Mouse (Mus musculus): ENCODE measurements around the gene Aym1. TPM values are rescaled to one million over a fixed set of nuclear protein-coding genes. Genes with fewer than 3 reads are reported as not detected.
"Not testable (repeated sequence)": the region's sequence is repeated elsewhere in the genome, so short reads cannot be mapped to it uniquely, and the experiment has no call there.

The Aym1 gene
- polyA plus RNA-seq, 1 experiment from 2014 or later = not detected

DNA sequence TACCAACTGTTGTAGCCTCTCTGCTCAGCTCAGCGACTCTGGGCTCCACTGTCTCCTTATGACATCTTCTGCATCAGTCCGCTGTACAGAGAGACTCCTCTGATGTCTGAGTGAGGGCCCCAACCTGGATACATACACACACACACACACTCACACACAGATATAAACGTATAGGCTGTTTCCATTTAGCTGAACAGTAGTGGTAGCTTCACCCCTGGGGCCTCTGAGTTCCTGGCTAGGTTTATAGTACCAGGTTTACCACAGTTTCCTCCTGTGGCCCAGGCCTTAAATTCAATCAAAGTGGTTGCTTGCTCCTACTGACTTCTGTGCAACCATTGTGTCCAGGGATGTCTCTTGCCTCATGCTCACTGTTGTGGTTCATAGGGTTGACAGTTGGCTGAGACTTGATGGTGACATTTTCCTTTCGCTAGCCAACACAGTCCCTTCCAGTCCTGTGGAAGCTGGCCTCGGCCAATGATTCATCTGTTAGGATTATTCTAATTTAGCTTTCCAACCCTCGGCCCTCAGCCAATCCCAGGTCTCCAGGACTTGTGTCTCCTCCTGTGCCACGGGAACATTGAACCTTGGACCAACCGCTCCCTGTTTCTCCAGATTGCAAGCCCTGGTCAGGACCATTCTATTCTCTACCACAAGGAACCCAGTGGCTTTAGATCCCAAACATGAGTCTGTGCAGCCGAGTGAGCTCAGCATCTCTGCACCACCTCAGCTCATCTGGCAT lies 5.3 kb downstream of the Aym1 start:
- Histone ChIP-seq H3K4me3 (ENCODE audit: low read depth, low read length) (no peak overlapping the region), H3K9ac (ENCODE audit: low read depth, low read length) (no peak overlapping the region), H3K36me3 (ENCODE audit: control insufficient read depth, insufficient read depth, low read length) (no peaks in the 10 kb centered on the region), H3K4me2 (ENCODE audit: low read depth, low read length) (no peak overlapping the region), H3K27me3 (replicated peaks; ENCODE audit: control insufficient read depth, insufficient read depth, low read length) (no peaks in the 10 kb centered on the region; the same call in 1 of the 2 replicates), H3K27ac (replicated peaks; ENCODE audit: low read depth, low read length) (no peak overlapping the region), H3K9me3 (ENCODE audit: control insufficient read depth, low read length) (no peaks in the 10 kb centered on the region), H3K4me1 (ENCODE audit: control insufficient read depth, insufficient read depth, low read length) (peaks cover 12% of the 10 kb centered on the region; the same call in 1 of the 2 replicates)
- DNase-seq (ENCODE audit: low spot score) = no peak
- no peak for ATAC-seq (ENCODE audit: low read depth)
- WGBS = 80% methylated on average over 9 of the region's 9 CpGs

DNA sequence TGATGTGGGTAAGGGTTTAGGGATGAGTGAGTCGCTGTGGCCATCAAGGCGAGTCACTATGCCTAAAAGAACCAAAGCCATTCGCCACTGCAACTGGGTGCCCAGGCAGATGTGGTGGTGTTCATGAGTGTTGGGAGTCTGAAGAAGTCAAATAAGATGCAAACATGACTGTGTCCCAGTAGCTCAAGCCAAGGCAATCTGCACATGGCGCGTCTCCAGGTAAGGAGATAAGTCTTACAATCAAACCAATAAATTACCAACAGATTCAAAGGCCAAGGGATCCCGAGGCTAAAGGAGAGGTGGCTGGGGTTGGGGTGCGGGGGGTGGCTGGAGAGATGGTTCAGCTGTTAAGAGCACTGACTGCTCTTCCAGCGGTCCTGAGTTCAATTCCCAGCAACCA lies 6.1 kb downstream of the Aym1 start:
- 85% methylated on average over 8 of the region's 8 CpGs for WGBS
- no peak overlapping the region for H3K9ac ChIP-seq (ENCODE audit: low read depth, low read length)
- no peak overlapping the region for H3K4me2 ChIP-seq (ENCODE audit: low read depth, low read length)
- H3K27me3 ChIP-seq (replicated peaks; ENCODE audit: control insufficient read depth, insufficient read depth, low read length) = no peaks in the 10 kb centered on the region; the same call in 1 of the 2 replicates
- DNase-seq (ENCODE audit: low spot score) = no peak
- no peak overlapping the region for H3K27ac ChIP-seq (replicated peaks; ENCODE audit: low read depth, low read length)
- H3K9me3 ChIP-seq (ENCODE audit: control insufficient read depth, low read length) = no peaks in the 10 kb centered on the region
- no peak overlapping the region for H3K4me3 ChIP-seq (ENCODE audit: low read depth, low read length)
- ATAC-seq (ENCODE audit: low read depth) = no peak
- peaks cover 7% of the 10 kb centered on the region; the same call in 1 of the 2 replicates for H3K4me1 ChIP-seq (ENCODE audit: control insufficient read depth, insufficient read depth, low read length)
- H3K36me3 ChIP-seq (ENCODE audit: control insufficient read depth, insufficient read depth, low read length) = no peaks in the 10 kb centered on the region

DNA sequence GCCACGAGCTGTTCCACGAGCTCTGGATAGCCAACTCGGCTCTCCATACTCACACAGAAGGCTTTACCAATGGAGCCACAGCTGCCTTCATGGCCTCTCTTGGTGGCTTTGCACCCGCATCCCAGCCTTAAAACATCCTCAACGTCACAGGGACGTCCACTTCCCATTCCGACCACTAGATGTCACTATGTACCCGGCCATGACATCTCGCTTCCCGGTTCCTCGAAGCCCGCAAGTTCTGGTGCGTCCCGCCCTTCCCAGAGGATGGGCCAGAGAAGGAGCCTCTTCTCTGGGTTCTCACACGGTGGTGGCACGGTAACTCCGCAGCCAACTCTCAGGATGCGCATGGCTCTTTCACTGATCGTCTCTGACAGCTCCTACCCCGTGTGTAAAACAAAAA lies 8.8 kb downstream of the Aym1 start:
- Histone ChIP-seq H3K27ac (replicated peaks; ENCODE audit: low read depth, low read length) (no peak overlapping the region), H3K4me2 (ENCODE audit: low read depth, low read length) (no peak overlapping the region), H3K4me1 (ENCODE audit: control insufficient read depth, insufficient read depth, low read length) (no peaks in the 10 kb centered on the region), H3K27me3 (replicated peaks; ENCODE audit: control insufficient read depth, insufficient read depth, low read length) (no peaks in the 10 kb centered on the region; the same call in 1 of the 2 replicates), H3K9ac (ENCODE audit: low read depth, low read length) (no peak overlapping the region), H3K4me3 (ENCODE audit: low read depth, low read length) (no peak overlapping the region), H3K36me3 (ENCODE audit: control insufficient read depth, insufficient read depth, low read length) (no peaks in the 10 kb centered on the region), H3K9me3 (ENCODE audit: control insufficient read depth, low read length) (no peaks in the 10 kb centered on the region)
- WGBS = 4% methylated on average over 20 of the region's 20 CpGs
- DNase-seq (ENCODE audit: low spot score) (peak; percentile 66), ATAC-seq (ENCODE audit: low read depth) (0 out of 2 replicates have a peak, but pooled peaks have one; percentile 44)

DNA sequence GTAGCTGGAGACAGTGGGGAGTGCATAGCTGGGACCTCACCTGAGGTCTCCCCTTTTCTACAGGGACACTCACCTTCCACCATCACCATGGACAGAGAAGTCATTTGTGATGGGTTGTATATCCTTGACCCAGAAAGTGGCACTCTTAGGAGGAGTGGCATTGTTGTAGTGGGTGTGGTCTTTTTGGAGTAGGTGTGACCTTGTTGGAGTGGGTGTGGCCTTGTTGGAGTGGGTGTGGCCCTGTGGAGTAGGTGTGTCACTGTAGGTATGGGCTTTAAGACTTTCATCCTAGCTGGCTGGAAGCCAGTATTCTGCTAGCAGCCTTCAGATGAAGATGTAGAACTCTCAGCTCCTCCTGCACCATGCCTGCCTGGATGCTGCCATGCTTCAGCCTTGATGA lies 10.6 kb downstream of the Aym1 start:
- not testable (repeated sequence) for DNase-seq (ENCODE audit: low spot score); H3K4me2 ChIP-seq (ENCODE audit: low read depth, low read length); H3K36me3 ChIP-seq (ENCODE audit: control insufficient read depth, insufficient read depth, low read length); H3K9me3 ChIP-seq (ENCODE audit: control insufficient read depth, low read length); H3K27ac ChIP-seq (replicated peaks; ENCODE audit: low read depth, low read length); H3K4me1 ChIP-seq (ENCODE audit: control insufficient read depth, insufficient read depth, low read length); ATAC-seq (ENCODE audit: low read depth); H3K4me3 ChIP-seq (ENCODE audit: low read depth, low read length); H3K27me3 ChIP-seq (replicated peaks; ENCODE audit: control insufficient read depth, insufficient read depth, low read length); H3K9ac ChIP-seq (ENCODE audit: low read depth, low read length)

DNA sequence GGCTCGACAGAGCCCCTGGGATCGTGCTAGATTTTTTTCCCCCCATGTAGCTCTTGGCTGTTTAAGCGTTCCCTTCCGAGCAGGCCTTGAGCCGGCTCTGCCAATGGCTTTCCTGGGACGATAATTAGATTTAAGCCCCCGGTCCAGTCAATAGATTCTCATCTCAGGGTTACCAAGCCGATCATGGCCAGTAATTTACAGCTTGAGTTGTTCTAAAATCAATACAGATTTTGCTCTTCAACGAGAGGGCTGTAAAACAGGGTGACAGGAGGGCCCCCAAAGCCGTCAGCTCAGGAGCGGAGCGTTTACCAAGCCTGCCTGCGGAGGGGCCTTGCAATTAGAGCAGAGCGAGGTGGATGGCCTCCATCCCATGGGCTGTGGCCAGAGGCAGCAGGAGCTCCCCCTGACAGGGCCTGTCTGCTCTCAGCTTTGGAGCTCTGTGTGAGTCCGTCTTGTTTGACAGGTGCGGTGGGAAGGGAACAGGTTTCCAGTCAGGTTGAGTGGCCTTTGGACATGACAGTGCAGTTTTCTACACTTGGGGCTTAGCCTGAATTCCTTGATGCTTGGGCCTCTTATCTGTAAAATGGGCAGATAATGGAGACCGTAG lies 12.3 kb downstream of the Aym1 start:
- 80% methylated on average over 17 of the region's 17 CpGs for WGBS
- Histone ChIP-seq H3K4me3 (ENCODE audit: low read depth, low read length) (no peak overlapping the region), H3K27me3 (replicated peaks; ENCODE audit: control insufficient read depth, insufficient read depth, low read length) (no peaks in the 10 kb centered on the region; the same call in 1 of the 2 replicates), H3K9me3 (ENCODE audit: control insufficient read depth, low read length) (no peaks in the 10 kb centered on the region), H3K9ac (ENCODE audit: low read depth, low read length) (no peak overlapping the region), H3K27ac (replicated peaks; ENCODE audit: low read depth, low read length) (no peak overlapping the region), H3K4me2 (ENCODE audit: low read depth, low read length) (no peak overlapping the region), H3K4me1 (ENCODE audit: control insufficient read depth, insufficient read depth, low read length) (peaks cover 6% of the 10 kb centered on the region; the same call in 1 of the 2 replicates), H3K36me3 (ENCODE audit: control insufficient read depth, insufficient read depth, low read length) (no peaks in the 10 kb centered on the region)
- ATAC-seq (ENCODE audit: low read depth) = no peak
- DNase-seq (ENCODE audit: low spot score) = no peak

DNA sequence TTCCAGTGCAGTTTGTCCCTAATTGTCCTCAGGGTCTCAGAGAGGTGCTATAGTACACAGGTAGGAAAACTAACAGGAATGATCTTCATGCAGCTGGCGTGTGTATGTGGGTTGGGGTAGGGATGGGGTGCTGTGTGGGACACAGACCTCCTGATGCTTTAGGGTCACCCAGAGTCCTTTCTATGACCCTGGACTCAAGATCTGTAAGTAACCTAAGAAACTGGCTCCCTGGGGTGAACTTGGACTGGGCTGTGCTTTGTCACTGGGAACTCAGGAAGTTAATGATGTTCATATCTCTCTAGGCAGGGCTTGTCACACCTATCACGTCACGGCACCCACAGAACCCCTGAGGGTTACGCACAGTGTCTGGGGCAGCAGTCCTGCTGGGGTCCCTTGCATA lies 15.4 kb downstream of the Aym1 start:
- Histone ChIP-seq H3K27ac (replicated peaks; ENCODE audit: low read depth, low read length) (no peak overlapping the region), H3K9ac (ENCODE audit: low read depth, low read length) (no peak overlapping the region), H3K4me2 (ENCODE audit: low read depth, low read length) (no peak overlapping the region), H3K9me3 (ENCODE audit: control insufficient read depth, low read length) (no peaks in the 10 kb centered on the region), H3K4me1 (ENCODE audit: control insufficient read depth, insufficient read depth, low read length) (peaks cover 6% of the 10 kb centered on the region; the same call in 1 of the 2 replicates), H3K27me3 (replicated peaks; ENCODE audit: control insufficient read depth, insufficient read depth, low read length) (no peaks in the 10 kb centered on the region), H3K4me3 (ENCODE audit: low read depth, low read length) (no peak overlapping the region), H3K36me3 (ENCODE audit: control insufficient read depth, insufficient read depth, low read length) (no peaks in the 10 kb centered on the region)
- no peak for DNase-seq (ENCODE audit: low spot score)
- 59% methylated on average over 4 of the region's 4 CpGs for WGBS
- ATAC-seq (ENCODE audit: low read depth) = no peak

DNA sequence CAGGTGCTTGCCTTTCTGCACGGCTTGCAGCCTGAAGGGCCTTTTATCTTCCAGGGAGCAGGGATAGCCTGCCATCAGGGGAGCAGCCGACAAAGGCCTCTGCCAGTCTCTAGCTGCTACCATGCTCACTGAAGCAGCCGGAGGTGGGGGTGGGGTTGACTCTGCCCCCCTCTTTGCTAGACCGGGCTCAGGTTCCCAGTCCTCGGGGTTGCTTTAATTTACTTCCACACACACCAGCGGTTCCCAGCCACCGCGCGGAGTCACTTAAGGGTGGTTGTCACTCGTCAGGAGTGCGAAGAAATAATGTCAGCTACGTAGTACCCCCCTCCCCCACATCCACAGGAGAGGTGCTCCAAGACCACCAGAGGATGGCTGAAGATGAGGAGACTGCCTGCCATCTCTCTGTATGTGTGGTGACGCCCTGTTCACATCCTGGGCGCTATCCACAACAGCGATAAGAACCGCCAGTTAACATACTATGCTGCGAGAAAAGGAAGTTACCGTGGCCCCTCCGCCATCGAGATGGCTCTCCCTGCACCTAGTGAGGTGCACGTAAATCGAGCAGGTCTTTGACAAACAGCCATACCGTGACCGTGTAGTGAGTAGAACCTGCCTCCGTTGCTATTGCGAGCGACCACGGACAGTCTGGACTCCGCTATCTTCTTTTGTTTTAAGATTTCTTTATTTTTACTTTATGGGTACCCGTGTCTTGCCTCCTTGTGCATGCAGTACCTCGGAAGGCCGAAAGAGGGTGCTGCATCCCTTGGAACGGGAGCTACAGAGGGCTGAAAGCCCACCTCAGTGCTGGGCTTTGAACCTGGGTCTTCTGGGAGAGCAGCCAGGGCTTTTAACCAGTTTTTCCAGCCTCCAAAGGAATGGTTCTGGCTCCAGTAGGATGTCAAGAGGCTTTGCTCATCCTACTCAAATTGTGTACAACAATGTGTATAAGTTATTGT lies 16.2 kb downstream of the Aym1 start:
- no peaks in the 10 kb centered on the region for H3K27me3 ChIP-seq (replicated peaks; ENCODE audit: control insufficient read depth, insufficient read depth, low read length)

DNA sequence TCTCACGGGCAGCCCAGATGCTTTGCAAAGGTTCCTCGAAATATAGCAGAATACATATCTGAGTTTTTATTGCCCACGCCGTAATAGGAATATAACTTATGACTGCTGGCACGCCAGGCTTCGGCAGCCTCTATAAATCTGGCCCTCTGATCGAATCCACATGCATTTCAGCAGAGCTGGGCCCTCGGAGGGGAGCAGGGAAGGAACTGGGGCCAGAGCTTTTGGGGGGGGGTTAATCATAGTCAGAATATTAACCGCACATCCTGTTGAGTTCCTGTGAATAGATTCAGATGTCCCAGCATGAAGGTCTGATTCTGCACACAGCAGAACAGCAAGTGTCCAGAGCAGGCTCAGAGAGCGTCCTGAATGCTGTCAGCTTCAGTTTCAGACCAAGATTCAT lies 17.2 kb downstream of the Aym1 start:
- ATAC-seq (ENCODE audit: low read depth) (no peak), DNase-seq (ENCODE audit: low spot score) (peak; percentile 66)
- H3K4me1 ChIP-seq (ENCODE audit: control insufficient read depth, insufficient read depth, low read length) = peaks cover 6% of the 10 kb centered on the region; the same call in 1 of the 2 replicates
- H3K9ac ChIP-seq (ENCODE audit: low read depth, low read length) = no peak overlapping the region
- peak overlapping the region; percentile 63 for H3K27ac ChIP-seq (replicated peaks; ENCODE audit: low read depth, low read length)
- H3K27me3 ChIP-seq (replicated peaks; ENCODE audit: control insufficient read depth, insufficient read depth, low read length) = no peaks in the 10 kb centered on the region
- H3K36me3 ChIP-seq (ENCODE audit: control insufficient read depth, insufficient read depth, low read length) = no peaks in the 10 kb centered on the region
- no peaks in the 10 kb centered on the region for H3K9me3 ChIP-seq (ENCODE audit: control insufficient read depth, low read length)
- no peak overlapping the region for H3K4me2 ChIP-seq (ENCODE audit: low read depth, low read length)
- no peak overlapping the region for H3K4me3 ChIP-seq (ENCODE audit: low read depth, low read length)
- WGBS = 55% methylated on average over 10 of the region's 10 CpGs

More for the DNA sequence above, 16.2 kb downstream of the Aym1 start:
- peak; percentile 44 for DNase-seq (ENCODE audit: low spot score)
- Histone ChIP-seq H3K4me1 (ENCODE audit: control insufficient read depth, insufficient read depth, low read length) (peaks cover 6% of the 10 kb centered on the region; the same call in 1 of the 2 replicates), H3K36me3 (ENCODE audit: control insufficient read depth, insufficient read depth, low read length) (no peaks in the 10 kb centered on the region), H3K4me2 (ENCODE audit: low read depth, low read length) (peak overlapping the region; percentile 53), H3K9ac (ENCODE audit: low read depth, low read length) (peak overlapping the region; percentile 37; the same call in 1 of the 2 replicates), H3K27ac (replicated peaks; ENCODE audit: low read depth, low read length) (peak overlapping the region; percentile 35; the same call in 1 of the 2 replicates), H3K4me3 (ENCODE audit: low read depth, low read length) (peak overlapping the region; percentile 25), H3K9me3 (ENCODE audit: control insufficient read depth, low read length) (no peaks in the 10 kb centered on the region)
- WGBS = 3% methylated on average over 33 of the region's 33 CpGs
- ATAC-seq (ENCODE audit: low read depth) = peak; percentile 55; the same call in 1 of the 2 replicates

Measured in embryonic facial prominence, embryonic 14.5 days (tissue).